Mouse (Mus musculus) activated CD4-positive, CD25-positive, alpha-beta regulatory T cell (primary cell): ENCODE results near the gene Morc2a. TPM values are rescaled to one million over a fixed set of nuclear protein-coding genes. Genes with fewer than 3 reads are reported as not detected.

Experiments used
- polyA plus RNA-seq, 2 experiments: library from polyadenylated mRNA; unstranded; fragments of 100-300 nt; shearing (Covaris generic); gene quantifications; one replicate each; pipeline ENCODE4 v1.2.1; 2017

Gene Morc2a
- 10 to 100 TPM; 18.3 to 19.7 TPM for polyA plus RNA-seq

DNA sequence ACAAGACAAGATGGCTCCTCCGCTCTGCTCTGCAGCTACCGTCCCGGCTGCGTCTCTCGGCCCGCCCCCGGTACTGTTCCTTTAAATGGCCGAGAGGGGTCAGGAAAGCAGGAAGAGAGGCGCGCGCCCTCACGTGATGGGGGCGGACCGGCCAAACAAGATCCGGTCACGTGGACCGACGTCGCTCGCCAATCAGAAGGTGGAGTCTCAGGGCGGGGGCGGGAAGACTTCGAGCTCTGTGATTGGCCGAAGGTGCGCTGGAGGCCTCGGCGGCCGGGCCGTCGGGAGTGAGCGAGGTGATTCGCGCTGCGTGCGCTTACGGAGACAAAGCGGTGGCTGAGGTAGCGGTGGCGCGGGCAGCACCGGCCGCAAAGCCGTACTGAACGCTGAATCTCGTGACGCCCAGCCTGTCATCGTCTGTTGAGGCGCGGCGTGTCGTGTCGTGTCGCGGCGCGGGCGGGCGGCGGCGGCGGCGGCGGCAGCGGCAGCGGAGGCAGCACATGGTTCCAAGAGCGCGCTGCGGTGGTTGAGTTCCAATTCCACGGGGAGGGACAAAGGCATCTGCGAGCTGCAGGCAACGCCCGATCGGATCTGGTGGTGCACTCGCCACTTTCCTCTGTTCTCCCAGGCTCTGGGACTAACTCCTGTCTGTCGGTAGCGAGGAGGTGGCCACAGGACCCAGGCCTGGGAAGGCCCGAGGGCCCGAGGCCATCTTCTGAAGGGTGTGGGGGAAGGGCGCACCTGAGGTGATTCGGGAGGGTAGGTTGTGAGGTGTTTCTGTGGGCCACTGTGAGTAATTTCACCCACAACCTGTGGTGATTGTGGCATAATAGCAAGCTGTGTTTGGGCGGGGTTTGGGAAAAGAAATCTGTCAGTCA lies at the start of gene Morc2a:
TSS of gene Morc2a (plus strand) at position 228 of the 878 bp plus-strand sequence.

Other genes starting within 250 kb of the Morc2a start
- gene Limk2, start 240.0 kb upstream of the Morc2a start, polyA plus RNA-seq = 10 to 100 TPM; 86.8 to 87.2 TPM
- 10 to 100 TPM; 21.1 to 21.4 TPM for gene Rnf185, start 196.8 kb upstream of the Morc2a start, polyA plus RNA-seq
- under 1 TPM in 1 of 2 experiments, not detected in 1; 0.06 TPM for gene Pla2g3, start 160.9 kb upstream of the Morc2a start, polyA plus RNA-seq
- gene Inpp5j, start 144.4 kb upstream of the Morc2a start, polyA plus RNA-seq = under 1 TPM in 1 of 2 experiments, not detected in 1; 0.12 TPM
- 1 to 10 TPM; 3.5 to 5.8 TPM for gene Selenom, start 134.5 kb upstream of the Morc2a start, polyA plus RNA-seq
- 1 to 10 TPM; 4.5 to 4.7 TPM for gene Smtn, start 108.6 kb upstream of the Morc2a start, polyA plus RNA-seq
- under 1 TPM; 0.19 to 0.39 TPM for gene Osbp2, start 214.7 kb downstream of the Morc2a start, polyA plus RNA-seq
- not detected for gene 4921536K21Rik, start 245.9 kb downstream of the Morc2a start, polyA plus RNA-seq
- under 1 TPM in 1 of 2 experiments, not detected in 1; 0.23 TPM for gene Dusp18, start 246.0 kb downstream of the Morc2a start, polyA plus RNA-seq